Mouse (Mus musculus) stomach, embryonic 16.5 days (tissue): ENCODE data around the gene Rab42. TPM values are rescaled to one million over a fixed set of nuclear protein-coding genes. Genes with fewer than 3 reads are reported as not detected.
"Not testable (repeated sequence)": the region's sequence is repeated elsewhere in the genome, so short reads cannot be mapped to it uniquely, and the experiment has no call there.

Experiments
- ATAC-seq: fragments of 200-750 bp; cut with Nextera tagmentation; 2 replicates; pipeline ENCODE4 v1.8.0; 2017; ENCODE audit warnings: moderate number of reproducible peaks, moderate TSS enrichment; ENCODE audit not compliant: insufficient read depth, low FRiP score
- H3K27ac ChIP-seq: fragments of 300-500 bp; sonication (generic); 2 replicates; pipeline ENCODE4 v1.5.1; 2014; ENCODE audit warnings: low read length
- H3K27me3 ChIP-seq: fragments of 300-500 bp; sonication (generic); 2 replicates; pipeline ENCODE4 v1.6.1; 2014; ENCODE audit warnings: low read length, control low read depth, mixed read lengths; ENCODE audit not compliant: control insufficient read depth, insufficient read depth
- H3K36me3 ChIP-seq: fragments of 300-500 bp; sonication (generic); 2 replicates; pipeline ENCODE4 v1.6.1; 2014; ENCODE audit warnings: low read length; ENCODE audit not compliant: control insufficient read depth, insufficient read depth
- H3K4me1 ChIP-seq: fragments of 300-500 bp; sonication (generic); 2 replicates; pipeline ENCODE4 v1.6.1; 2014; ENCODE audit warnings: low read length, control low read depth, mixed read lengths; ENCODE audit not compliant: control insufficient read depth, insufficient read depth
- H3K4me2 ChIP-seq: fragments of 300-500 bp; sonication (generic); 2 replicates; pipeline ENCODE4 v1.6.1; 2014; ENCODE audit warnings: low read depth, low read length, mixed read lengths
- H3K4me3 ChIP-seq: fragments of 300-500 bp; sonication (generic); replicated peaks from 2 replicates; pipeline ENCODE4 v1.5.1; 2014; ENCODE audit warnings: mild to moderate bottlenecking, low read length
- H3K9ac ChIP-seq: fragments of 300-500 bp; sonication (generic); 2 replicates; pipeline ENCODE4 v1.6.1; 2014; ENCODE audit warnings: low read length
- H3K9me3 ChIP-seq: fragments of 300-500 bp; sonication (generic); replicated peaks from 2 replicates; pipeline ENCODE4 v1.6.1; 2016; ENCODE audit warnings: low read length, control low read depth; ENCODE audit not compliant: control insufficient read depth
- WGBS: fragments of 180-500 bp; shearing (Covaris S2); extraction: QIAGEN DNeasy Blood & Tissue Kit; methylation state at CpG from one replicate; pipeline ENCODE4 v1.1.7; 2014; 5-methylcytosine and 5-hydroxymethylcytosine counted together
- polyA plus RNA-seq: library from polyadenylated mRNA; unstranded; fragments of >200 nt; fragmentation: Nextera tagmentation; extraction: Ambion mirVana; gene quantifications from 2 replicates; pipeline ENCODE4 v1.2.1, GENCODE M21; 2015

The Rab42 gene
- polyA plus RNA-seq, 1 experiment from 2014 or later, result 1.5 TPM

- Histone ChIP-seq H3K27ac (no peak overlapping the region), H3K9ac (no peak overlapping the region), H3K36me3 (peaks cover 16% of the 10 kb centered on the region), H3K27me3 (no peaks in the 10 kb centered on the region), H3K9me3 (peaks cover 5% of the 10 kb centered on the region; the same call in 1 of the 2 replicates), H3K4me1 (no peaks in the 10 kb centered on the region), H3K4me3 (no peak overlapping the region), H3K4me2 (no peak overlapping the region)
- ATAC-seq, result no peak
- WGBS, result 70% methylated on average over 7 of the region's 7 CpGs
These were observed 9.4 kb downstream of the Rab42 start for GRCm38 (mm10) chr4:132293682-132294240.

DNA sequence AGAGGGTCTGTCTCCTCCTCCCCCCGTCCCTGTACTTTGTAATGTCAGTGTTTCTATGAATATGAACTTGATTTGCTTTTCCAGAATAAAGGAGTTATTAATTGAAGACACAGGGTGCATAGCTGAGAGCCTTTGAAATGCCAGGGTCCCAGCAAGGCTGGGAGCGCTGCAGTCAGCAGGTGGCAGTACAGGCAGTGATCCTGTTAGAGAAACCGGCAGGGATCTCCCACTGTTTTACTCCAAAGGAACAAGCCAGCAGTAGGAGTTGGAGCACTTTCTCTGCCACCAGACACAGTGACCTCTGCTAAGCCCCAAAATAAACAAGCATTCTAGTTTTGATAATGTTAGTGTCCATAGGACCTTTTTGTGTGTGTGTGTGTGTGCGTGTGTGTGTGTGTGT is 10.2 kb downstream of the Rab42 start:
- Histone ChIP-seq H3K27ac (no peak overlapping the region), H3K9me3 (peaks cover 5% of the 10 kb centered on the region; the same call in 1 of the 2 replicates), H3K4me2 (no peak overlapping the region), H3K27me3 (no peaks in the 10 kb centered on the region), H3K4me1 (no peaks in the 10 kb centered on the region), H3K9ac (no peak overlapping the region), H3K4me3 (no peak overlapping the region), H3K36me3 (peaks cover 16% of the 10 kb centered on the region)
- ATAC-seq, result no peak
- 45% methylated on average over 4 of the region's 4 CpGs for WGBS

- peaks cover 5% of the 10 kb centered on the region; the same call in 1 of the 2 replicates for H3K9me3 ChIP-seq
- no peak overlapping the region for H3K27ac ChIP-seq
- no peak overlapping the region for H3K9ac ChIP-seq
- ATAC-seq, result no peak
- WGBS, result 84% methylated on average over 12 of the region's 12 CpGs
- H3K27me3 ChIP-seq, result no peaks in the 10 kb centered on the region
- H3K36me3 ChIP-seq, result peaks cover 19% of the 10 kb centered on the region
- no peaks in the 10 kb centered on the region for H3K4me1 ChIP-seq
- H3K4me3 ChIP-seq, result no peak overlapping the region
- H3K4me2 ChIP-seq, result no peak overlapping the region
These were observed 11.4 kb downstream of the Rab42 start for GRCm38 (mm10) chr4:132291624-132292335.

DNA sequence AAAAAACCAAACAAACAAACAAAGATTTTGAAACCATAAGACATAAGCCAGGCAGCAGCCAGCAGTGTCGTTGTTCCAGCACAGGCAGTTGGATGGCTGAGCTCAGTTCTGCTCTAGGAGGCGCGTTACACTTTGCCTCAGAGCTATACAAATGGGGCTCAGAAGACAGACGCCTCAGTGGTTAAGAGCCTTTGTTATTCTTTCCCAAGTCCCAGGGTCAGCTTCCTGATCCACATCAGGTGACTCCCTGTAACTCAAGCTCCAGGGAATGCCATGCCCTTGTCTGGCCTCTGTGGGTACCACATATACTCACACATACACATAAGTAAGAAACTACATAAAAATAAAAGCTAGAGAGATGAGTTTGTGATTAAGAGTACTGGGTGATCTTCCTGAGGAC is 12.1 kb downstream of the Rab42 start:
- Histone ChIP-seq H3K9me3 (peaks cover 5% of the 10 kb centered on the region; the same call in 1 of the 2 replicates), H3K27ac (no peak overlapping the region), H3K4me3 (no peak overlapping the region), H3K9ac (no peak overlapping the region), H3K36me3 (peaks cover 20% of the 10 kb centered on the region), H3K27me3 (no peaks in the 10 kb centered on the region), H3K4me1 (no peaks in the 10 kb centered on the region), H3K4me2 (no peak overlapping the region)
- no peak for ATAC-seq
- 93% methylated on average over 4 of the region's 4 CpGs for WGBS

- not testable (repeated sequence) for H3K4me1 ChIP-seq, H3K27me3 ChIP-seq, H3K4me2 ChIP-seq, H3K4me3 ChIP-seq, H3K9ac ChIP-seq, H3K9me3 ChIP-seq, ATAC-seq, H3K27ac ChIP-seq
- H3K36me3 ChIP-seq, result peaks cover 20% of the 10 kb centered on the region
- WGBS, result 85% methylated on average over 3 of the region's 5 CpGs
These were observed 14.3 kb downstream of the Rab42 start for GRCm38 (mm10) chr4:132288840-132289239.

- H3K4me3 ChIP-seq, result no peak overlapping the region
- no peaks in the 10 kb centered on the region for H3K9me3 ChIP-seq
- no peaks in the 10 kb centered on the region for H3K36me3 ChIP-seq
- H3K27ac ChIP-seq, result no peak overlapping the region
- ATAC-seq, result no peak
- WGBS, result 80% methylated on average over 3 of the region's 3 CpGs
- no peak overlapping the region for H3K4me2 ChIP-seq
- H3K4me1 ChIP-seq, result peaks cover 10% of the 10 kb centered on the region
- no peaks in the 10 kb centered on the region for H3K27me3 ChIP-seq
- no peak overlapping the region for H3K9ac ChIP-seq
These were observed 27.2 kb downstream of the Rab42 start for GRCm38 (mm10) chr4:132275949-132276348.

DNA sequence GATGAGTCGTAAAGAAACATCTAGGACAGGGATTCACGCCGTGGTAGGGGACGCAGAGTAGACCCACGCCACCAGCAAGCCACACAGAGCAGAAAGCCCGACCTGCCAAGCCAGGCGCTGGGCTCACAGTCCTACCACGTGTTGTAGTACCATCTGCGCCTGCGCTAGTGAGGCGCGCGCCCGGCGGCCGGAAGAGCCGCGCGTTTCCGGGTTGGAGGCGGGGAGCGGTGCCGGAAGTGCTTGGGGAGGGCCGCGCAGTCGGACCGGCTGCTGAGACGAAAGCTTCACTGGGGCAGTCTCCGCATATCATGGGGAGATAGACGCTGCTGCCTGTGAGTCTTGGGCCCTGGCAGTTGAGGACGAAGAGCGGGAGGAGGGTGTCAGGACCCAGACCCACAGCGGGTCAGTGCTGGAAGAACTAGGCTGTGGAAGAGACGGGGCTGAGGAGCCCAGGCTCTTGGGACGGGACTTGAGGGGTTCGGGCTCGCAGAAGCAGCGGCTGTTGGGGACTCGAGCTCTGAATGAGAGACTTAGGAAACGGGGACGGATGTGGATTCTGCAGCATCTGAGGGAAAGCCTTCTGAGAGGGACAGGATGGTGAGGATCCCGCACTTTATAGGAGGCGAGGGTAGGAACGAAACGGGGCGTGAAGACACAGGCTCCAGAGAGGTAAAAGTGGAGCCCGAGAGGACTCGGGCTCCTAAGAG is 28.9 kb downstream of the Rab42 start, which contains the start of gene Taf12:
Taf12 (plus strand) TSS at position 220 of the 707 bp plus-strand sequence.
- Histone ChIP-seq H3K9me3 (no peaks in the 10 kb centered on the region), H3K4me1 (peaks cover 10% of the 10 kb centered on the region), H3K4me2 (peak within 1 kb of the TSS; percentile 85), H3K27me3 (no peaks in the 10 kb centered on the region), H3K36me3 (no peaks in the 10 kb centered on the region), H3K9ac (peak within 1 kb of the TSS; percentile 93), H3K27ac (peak within 1 kb of the TSS; percentile 93), H3K4me3 (peak within 1 kb of the TSS; percentile 75)
- WGBS, result under 1% methylated on average over 48 of the region's 48 CpGs
- peak; percentile 94 for ATAC-seq

GRCm38 (mm10) chr4:132273166-132273565 is 30.0 kb downstream of the Rab42 start:
- Histone ChIP-seq H3K9ac (peak overlapping the region; percentile 93), H3K4me1 (peaks cover 10% of the 10 kb centered on the region), H3K27me3 (no peaks in the 10 kb centered on the region), H3K4me2 (peak overlapping the region; percentile 85), H3K4me3 (peak overlapping the region; percentile 75), H3K27ac (no peak overlapping the region), H3K9me3 (no peaks in the 10 kb centered on the region), H3K36me3 (no peaks in the 10 kb centered on the region)
- WGBS, result 55% methylated on average over 2 of the region's 2 CpGs
- no peak for ATAC-seq
